Mouse (Mus musculus): ENCODE data around the gene S100a6. TPM values are rescaled to one million over a fixed set of nuclear protein-coding genes. Genes with fewer than 3 reads are reported as not detected.

The S100a6 gene
- 1.3 TPM in 1 of 2 replicates, not detected in the other for polyA plus RNA-seq (2012; ENCODE audit: insufficient read depth, low replicate concordance)

- TF ChIP-seq GATA1 (IDR thresholded peaks at IDR 0.05; ENCODE audit: borderline replicate concordance, low read length) (no peak), FLI1 (IDR thresholded peaks at IDR 0.05; ENCODE audit: low read length) (no peak)
- H3K4me1 ChIP-seq = peaks cover 53% of the 10 kb centered on the region
- H3K4me3 ChIP-seq (replicated peaks) = peak within 1 kb of the TSS; percentile 88
- H3K9me3 ChIP-seq = no peaks in the 10 kb centered on the region
- no peaks in the 10 kb centered on the region for H3K36me3 ChIP-seq (replicated peaks; ENCODE audit: low read length)
- peaks cover 65% of the 10 kb centered on the region for H3K27me3 ChIP-seq (replicated peaks)
These were observed at the start of gene S100a6 for GRCm38 (mm10) chr3:90612728-90613291. Gene S100a6 (plus strand): TSS chr3:90612882.

GRCm38 (mm10) chr3:90574691-90575090 lies 38.0 kb upstream of the S100a6 start:
- H3K27me3 ChIP-seq (replicated peaks) = peaks cover 18% of the 10 kb centered on the region
- TF ChIP-seq FLI1 (IDR thresholded peaks at IDR 0.05; ENCODE audit: low read length) (no peak), GATA1 (IDR thresholded peaks at IDR 0.05; ENCODE audit: borderline replicate concordance, low read length) (no peak)
- no peaks in the 10 kb centered on the region for H3K36me3 ChIP-seq (replicated peaks; ENCODE audit: low read length)
- peaks cover 7% of the 10 kb centered on the region for H3K9me3 ChIP-seq
- peaks cover 4% of the 10 kb centered on the region; the same call in 1 of the 2 replicates for H3K4me1 ChIP-seq
- H3K4me3 ChIP-seq (replicated peaks) = no peak overlapping the region

- TF ChIP-seq GATA1 (IDR thresholded peaks at IDR 0.05; ENCODE audit: borderline replicate concordance, low read length) (no peak), FLI1 (IDR thresholded peaks at IDR 0.05; ENCODE audit: low read length) (no peak)
- H3K27me3 ChIP-seq (replicated peaks) = peaks cover 18% of the 10 kb centered on the region
- no peak overlapping the region for H3K4me3 ChIP-seq (replicated peaks)
- no peaks in the 10 kb centered on the region for H3K36me3 ChIP-seq (replicated peaks; ENCODE audit: low read length)
- peaks cover 4% of the 10 kb centered on the region; the same call in 1 of the 2 replicates for H3K4me1 ChIP-seq
- H3K9me3 ChIP-seq = peaks cover 7% of the 10 kb centered on the region
These were observed 37.4 kb upstream of the S100a6 start for GRCm38 (mm10) chr3:90575320-90575719.

GRCm38 (mm10) chr3:90576351-90577001 lies 36.2 kb upstream of the S100a6 start:
- no peak for TF ChIP-seq FLI1 (IDR thresholded peaks at IDR 0.05; ENCODE audit: low read length)
- no peak for TF ChIP-seq GATA1 (IDR thresholded peaks at IDR 0.05; ENCODE audit: borderline replicate concordance, low read length)
- Histone ChIP-seq H3K4me3 (replicated peaks) (no peak overlapping the region), H3K4me1 (peaks cover 4% of the 10 kb centered on the region; the same call in 1 of the 2 replicates), H3K27me3 (replicated peaks) (peaks cover 18% of the 10 kb centered on the region), H3K9me3 (peaks cover 7% of the 10 kb centered on the region), H3K36me3 (replicated peaks; ENCODE audit: low read length) (no peaks in the 10 kb centered on the region)

GRCm38 (mm10) chr3:90579433-90579832 lies 33.2 kb upstream of the S100a6 start:
- 0 out of 2 replicates have a peak, but pooled peaks cover 8% of the 10 kb centered on the region for H3K9me3 ChIP-seq
- peaks cover 25% of the 10 kb centered on the region for H3K27me3 ChIP-seq (replicated peaks)
- H3K4me3 ChIP-seq (replicated peaks) = no peak overlapping the region
- H3K36me3 ChIP-seq (replicated peaks; ENCODE audit: low read length) = no peaks in the 10 kb centered on the region
- no peaks in the 10 kb centered on the region for H3K4me1 ChIP-seq
- no peak for TF ChIP-seq FLI1 (IDR thresholded peaks at IDR 0.05; ENCODE audit: low read length)
- no peak for TF ChIP-seq GATA1 (IDR thresholded peaks at IDR 0.05; ENCODE audit: borderline replicate concordance, low read length)

- peaks cover 7% of the 10 kb centered on the region; the same call in 1 of the 2 replicates for H3K4me1 ChIP-seq
- H3K36me3 ChIP-seq (replicated peaks; ENCODE audit: low read length) = no peaks in the 10 kb centered on the region
- peaks cover 26% of the 10 kb centered on the region for H3K27me3 ChIP-seq (replicated peaks)
- H3K4me3 ChIP-seq (replicated peaks) = no peak overlapping the region
- 0 out of 2 replicates have a peak, but pooled peaks cover 8% of the 10 kb centered on the region for H3K9me3 ChIP-seq
- TF ChIP-seq FLI1 (IDR thresholded peaks at IDR 0.05; ENCODE audit: low read length) (no peak), GATA1 (IDR thresholded peaks at IDR 0.05; ENCODE audit: borderline replicate concordance, low read length) (no peak)
These were observed 31.5 kb upstream of the S100a6 start for GRCm38 (mm10) chr3:90581141-90581540.

DNA sequence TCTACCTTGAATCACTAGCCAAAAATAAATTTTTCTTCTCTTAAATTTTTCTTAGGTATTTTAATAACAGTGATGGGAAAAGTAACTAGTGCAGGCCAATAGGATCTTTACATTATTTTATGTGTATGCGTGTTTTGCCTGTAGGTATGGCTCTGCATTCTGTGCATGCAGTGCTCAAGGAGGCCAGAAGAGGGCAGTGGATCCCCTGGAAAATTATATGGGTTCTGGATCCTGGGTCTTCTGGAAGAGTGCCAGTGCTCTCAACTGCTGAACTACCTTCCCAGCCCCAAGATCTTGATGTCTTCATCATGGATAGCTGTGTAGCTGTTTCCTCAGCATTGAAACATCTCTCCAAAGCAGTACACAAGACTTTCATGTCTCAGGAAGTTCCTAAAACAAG lies 30.5 kb upstream of the S100a6 start:
- Histone ChIP-seq H3K4me3 (replicated peaks) (no peak overlapping the region), H3K27me3 (replicated peaks) (peaks cover 33% of the 10 kb centered on the region), H3K4me1 (peaks cover 17% of the 10 kb centered on the region), H3K9me3 (0 out of 2 replicates have a peak, but pooled peaks cover 8% of the 10 kb centered on the region), H3K36me3 (replicated peaks; ENCODE audit: low read length) (no peaks in the 10 kb centered on the region)
- TF ChIP-seq FLI1 (IDR thresholded peaks at IDR 0.05; ENCODE audit: low read length) (no peak), GATA1 (IDR thresholded peaks at IDR 0.05; ENCODE audit: borderline replicate concordance, low read length) (no peak)

DNA sequence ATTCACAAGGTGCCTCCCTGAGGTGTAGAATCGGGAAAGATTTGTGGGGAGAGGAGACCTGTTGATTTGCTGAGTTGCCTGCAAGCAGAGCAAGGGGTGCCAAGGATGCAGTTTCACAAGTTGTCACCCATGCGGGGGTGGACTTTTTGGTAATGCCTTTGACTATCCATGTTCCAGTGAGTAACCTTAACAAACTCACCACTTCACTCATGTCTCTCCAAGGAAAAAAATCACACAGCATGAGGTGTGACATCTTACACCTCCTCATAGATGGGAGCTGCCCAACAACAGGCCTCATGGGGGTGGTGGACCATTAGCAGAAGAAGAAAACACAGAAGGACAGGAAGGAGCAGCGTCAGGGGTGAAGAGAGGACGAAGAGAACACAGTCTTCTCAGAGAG lies 30.1 kb upstream of the S100a6 start:
- Histone ChIP-seq H3K4me3 (replicated peaks) (no peak overlapping the region), H3K4me1 (peaks cover 21% of the 10 kb centered on the region), H3K36me3 (replicated peaks; ENCODE audit: low read length) (no peaks in the 10 kb centered on the region), H3K27me3 (replicated peaks) (peaks cover 35% of the 10 kb centered on the region), H3K9me3 (0 out of 2 replicates have a peak, but pooled peaks cover 8% of the 10 kb centered on the region)
- no peak for TF ChIP-seq GATA1 (IDR thresholded peaks at IDR 0.05; ENCODE audit: borderline replicate concordance, low read length)
- no peak for TF ChIP-seq FLI1 (IDR thresholded peaks at IDR 0.05; ENCODE audit: low read length)

DNA sequence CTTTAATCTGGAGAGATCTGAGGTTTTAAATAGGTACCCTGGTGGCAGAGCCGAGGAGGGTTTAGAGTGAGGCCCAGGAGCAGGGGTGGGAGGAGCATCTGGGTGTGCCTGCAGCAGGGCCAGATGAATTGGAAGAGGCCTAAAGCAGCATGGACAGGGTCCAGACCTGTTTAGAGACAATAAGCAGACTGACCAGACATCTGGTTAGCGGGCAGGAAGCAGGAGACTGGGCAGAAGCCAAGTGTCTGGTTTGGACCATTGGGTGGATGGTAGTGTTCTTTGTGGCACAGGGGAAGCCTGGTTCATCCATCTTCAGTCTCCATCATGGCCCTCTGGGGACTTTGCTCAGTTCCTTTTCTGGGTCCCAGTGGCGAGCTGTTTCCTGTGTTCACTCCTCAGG lies 28.8 kb upstream of the S100a6 start:
- TF ChIP-seq GATA1 (IDR thresholded peaks at IDR 0.05; ENCODE audit: borderline replicate concordance, low read length) (no peak), FLI1 (IDR thresholded peaks at IDR 0.05; ENCODE audit: low read length) (no peak)

GRCm38 (mm10) chr3:90585595-90585994 lies 27.1 kb upstream of the S100a6 start:
- Histone ChIP-seq H3K36me3 (replicated peaks; ENCODE audit: low read length) (no peaks in the 10 kb centered on the region), H3K4me3 (replicated peaks) (no peak overlapping the region), H3K4me1 (peaks cover 44% of the 10 kb centered on the region), H3K27me3 (replicated peaks) (peaks cover 39% of the 10 kb centered on the region), H3K9me3 (0 out of 2 replicates have a peak, but pooled peaks cover 8% of the 10 kb centered on the region)
- TF ChIP-seq FLI1 (IDR thresholded peaks at IDR 0.05; ENCODE audit: low read length) (no peak), GATA1 (IDR thresholded peaks at IDR 0.05; ENCODE audit: borderline replicate concordance, low read length) (no peak)

More for the DNA sequence above, 28.8 kb upstream of the S100a6 start:
- H3K36me3 ChIP-seq (replicated peaks; ENCODE audit: low read length) = no peaks in the 10 kb centered on the region
- 0 out of 2 replicates have a peak, but pooled peaks cover 8% of the 10 kb centered on the region for H3K9me3 ChIP-seq
- peaks cover 29% of the 10 kb centered on the region for H3K4me1 ChIP-seq
- peaks cover 38% of the 10 kb centered on the region for H3K27me3 ChIP-seq (replicated peaks)
- no peak overlapping the region for H3K4me3 ChIP-seq (replicated peaks)

All from megakaryocyte, embryonic 14.5 days (primary cell).